Mouse (Mus musculus): ENCODE measurements around the gene Ube2j2.

- TF ChIP-seq CTCF (IDR thresholded peaks at IDR 0.05; ENCODE audit: borderline replicate concordance, extremely low read depth, insufficient read depth, insufficient read length) (no peak), POLR2A (IDR thresholded peaks at IDR 0.05; ENCODE audit: borderline replicate concordance, extremely low read depth, insufficient read depth, insufficient read length, poor library complexity, severe bottlenecking) (no peak)
Observed at GRCm38 (mm10) chr4:155993606-155994005, 50.0 kb downstream of the Ube2j2 start.

Measured in brain, embryonic 14.5 days (tissue).